Comparison of ENCODE assay signal across 13 mouse cellular contexts in genomic region chr1:133255776-133256175, GRCm38 (mm10). TPM values are rescaled to one million over a fixed set of nuclear protein-coding genes. Genes with fewer than 3 reads are reported as not detected.
DNase-seq lines count a peak whose midpoint lies in the region; ATAC-seq and TF ChIP-seq lines count a peak whose summit lies in the region.
"Had no signal": no experiment of that assay in that cellular context is flagged by ENCODE, and none has a peak within 500 bp of the region (broad histone marks: within the 10 kb centered on the region; RNA-seq: fewer than 3 reads in every experiment).

No protein-coding gene starts in this region.

- TF ChIP-seq EP300 in lung, postnatal 0 days (IDR thresholded peaks at IDR 0.05): no peak

- 44% methylated on average over 5 of the region's 5 CpGs for WGBS in hindbrain, embryonic 13.5 days
- 62% methylated on average over 5 of the region's 5 CpGs for WGBS in hindbrain, embryonic 10.5 days
- 26% methylated on average over 5 of the region's 5 CpGs for WGBS in lung, postnatal 0 days
- WGBS in intestine, embryonic 14.5 days: 6% methylated on average over 5 of the region's 5 CpGs
- 41% methylated on average over 5 of the region's 5 CpGs for WGBS in small intestine, adult 2 months

- ATAC-seq in hindbrain, embryonic 13.5 days (ENCODE audit: low FRiP score): no peak
- no peak for ATAC-seq in lung, postnatal 0 days
- ATAC-seq in intestine, embryonic 14.5 days (replicated peaks; ENCODE audit: low FRiP score, low TSS enrichment, low read depth): no peak

- TF ChIP-seq CTCF in lung, postnatal 0 days (IDR thresholded peaks at IDR 0.05): no peak
- TF ChIP-seq CTCF in small intestine, adult 2 months (IDR thresholded peaks at IDR 0.05; ENCODE audit: extremely low read depth, insufficient read length, insufficient replicate concordance, low read depth, low read length): no peak

- no peak for TF ChIP-seq POLR2A in small intestine, adult 2 months (IDR thresholded peaks at IDR 0.05; ENCODE audit: low read depth, low read length)

- peak overlapping the region; percentile 47; the same call in 1 of the 2 replicates for H3K9ac ChIP-seq in hindbrain, embryonic 13.5 days
- no peak overlapping the region for H3K9ac ChIP-seq in lung, postnatal 0 days (replicated peaks; ENCODE audit: low read depth)
- no peak overlapping the region for H3K9ac ChIP-seq in intestine, embryonic 14.5 days (ENCODE audit: low read length)
- H3K9ac ChIP-seq: embryonic facial prominence, embryonic 12.5 days; limb, embryonic 15.5 days had no signal

- H3K4me2 ChIP-seq in hindbrain, embryonic 13.5 days: no peak overlapping the region
- peak overlapping the region; percentile 31; the same call in 1 of the 2 replicates for H3K4me2 ChIP-seq in lung, postnatal 0 days (replicated peaks; ENCODE audit: low read depth, low read length)
- peak overlapping the region; percentile 39 for H3K4me2 ChIP-seq in intestine, embryonic 14.5 days (ENCODE audit: low read length)
- H3K4me2 ChIP-seq: embryonic facial prominence, embryonic 12.5 days; limb, embryonic 15.5 days had no signal

- peak overlapping the region; percentile 64 for H3K27ac ChIP-seq in hindbrain, embryonic 13.5 days
- no peak overlapping the region for H3K27ac ChIP-seq in hindbrain, embryonic 10.5 days
- H3K27ac ChIP-seq in lung, postnatal 0 days (ENCODE audit: low read length): no peak overlapping the region
- peak overlapping the region; percentile 90 for H3K27ac ChIP-seq in intestine, embryonic 14.5 days (ENCODE audit: low read depth)
- 0 out of 2 replicates have a peak overlapping the region, but pooled peaks have one; percentile 44 for H3K27ac ChIP-seq in small intestine, adult 2 months (ENCODE audit: insufficient read depth, low read depth, low read length)
- H3K27ac ChIP-seq: embryonic facial prominence, embryonic 12.5 days; limb, embryonic 15.5 days had no signal

- peaks cover 73% of the 10 kb centered on the region for H3K4me1 ChIP-seq in hindbrain, embryonic 13.5 days (replicated peaks)
- H3K4me1 ChIP-seq in hindbrain, embryonic 10.5 days (replicated peaks): peaks cover 73% of the 10 kb centered on the region
- H3K4me1 ChIP-seq in lung, postnatal 0 days (ENCODE audit: insufficient read depth, low read depth, low read length): peaks cover 4% of the 10 kb centered on the region; the same call in 1 of the 2 replicates
- H3K4me1 ChIP-seq in intestine, embryonic 14.5 days (replicated peaks; ENCODE audit: control insufficient read depth, insufficient read depth, low read length): peaks cover 65% of the 10 kb centered on the region
- peaks cover 43% of the 10 kb centered on the region for H3K4me1 ChIP-seq in small intestine, adult 2 months (ENCODE audit: control insufficient read depth, insufficient read depth, insufficient read length, low read length)

- no peak overlapping the region for H3K4me3 ChIP-seq in hindbrain, embryonic 13.5 days
- H3K4me3 ChIP-seq in hindbrain, embryonic 10.5 days: no peak overlapping the region
- no peak overlapping the region for H3K4me3 ChIP-seq in lung, postnatal 0 days (ENCODE audit: low read depth, low read length)
- H3K4me3 ChIP-seq in intestine, embryonic 14.5 days (ENCODE audit: low read depth, low read length): no peak overlapping the region
- no peak overlapping the region for H3K4me3 ChIP-seq in small intestine, adult 2 months (ENCODE audit: low read depth, low read length)
- H3K4me3 ChIP-seq: embryonic facial prominence, embryonic 12.5 days; limb, embryonic 15.5 days had no signal

- peaks cover 16% of the 10 kb centered on the region for H3K36me3 ChIP-seq in hindbrain, embryonic 13.5 days
- peaks cover 13% of the 10 kb centered on the region for H3K36me3 ChIP-seq in hindbrain, embryonic 10.5 days
- H3K36me3 ChIP-seq in lung, postnatal 0 days (ENCODE audit: insufficient read depth, low read length): no peaks in the 10 kb centered on the region
- peaks cover 9% of the 10 kb centered on the region; the same call in 1 of the 2 replicates for H3K36me3 ChIP-seq in intestine, embryonic 14.5 days (ENCODE audit: control insufficient read depth, insufficient read depth, low read length)
- H3K36me3 ChIP-seq in small intestine, adult 2 months (ENCODE audit: control insufficient read depth, insufficient read depth, low read length): peaks cover 28% of the 10 kb centered on the region
- H3K36me3 ChIP-seq: embryonic facial prominence, embryonic 12.5 days; limb, embryonic 15.5 days had no signal

- DNase-seq in hindbrain, embryonic 10.5 days (ENCODE audit: low spot score): no peak
- DNase-seq in lung, postnatal 0 days (ENCODE audit: low spot score): peak; percentile 39
- no peak for DNase-seq in lung, postnatal 14 days
- DNase-seq in intestine, embryonic 14.5 days (ENCODE audit: low spot score): no peak
- no peak for DNase-seq in adrenal gland, postnatal 10 days
- DNase-seq: adrenal gland, postnatal 36 days; retina, postnatal 1 day had no signal

- no peaks in the 10 kb centered on the region for H3K27me3 ChIP-seq in hindbrain, embryonic 13.5 days
- H3K27me3 ChIP-seq in hindbrain, embryonic 10.5 days (ENCODE audit: insufficient read depth, poor library complexity, severe bottlenecking): peaks cover 11% of the 10 kb centered on the region
- H3K27me3 ChIP-seq in lung, postnatal 0 days (replicated peaks; ENCODE audit: insufficient read depth, low read length): no peaks in the 10 kb centered on the region
- no peaks in the 10 kb centered on the region for H3K27me3 ChIP-seq in intestine, embryonic 14.5 days (replicated peaks; ENCODE audit: control insufficient read depth, insufficient read depth, low read length)
- H3K27me3 ChIP-seq in small intestine, adult 2 months (ENCODE audit: control insufficient read depth, insufficient read depth, low read length): no peaks in the 10 kb centered on the region
- H3K27me3 ChIP-seq: embryonic facial prominence, embryonic 12.5 days had no signal

- H3K9me3 ChIP-seq in hindbrain, embryonic 13.5 days: no peaks in the 10 kb centered on the region
- no peaks in the 10 kb centered on the region for H3K9me3 ChIP-seq in hindbrain, embryonic 10.5 days
- no peaks in the 10 kb centered on the region for H3K9me3 ChIP-seq in lung, postnatal 0 days (ENCODE audit: low read length)
- H3K9me3 ChIP-seq in intestine, embryonic 14.5 days (ENCODE audit: control insufficient read depth, low read length): no peaks in the 10 kb centered on the region
- H3K9me3 ChIP-seq: embryonic facial prominence, embryonic 12.5 days; limb, embryonic 15.5 days had no signal

RNA-seq across cellular contexts. Expression of gene Golt1a, which starts 53.8 kb away (rescaled TPM):
- 0.10 TPM in 1 of 2 replicates, not detected in the other for polyA plus RNA-seq in hindbrain, embryonic 13.5 days (2015; fragmentation: Nextera tagmentation; extraction: Ambion mirVana)
- not detected in 2 replicates for polyA plus RNA-seq in hindbrain, embryonic 10.5 days (2016; fragmentation: Nextera tagmentation; extraction: Ambion mirVana)
- polyA plus RNA-seq in lung, postnatal 0 days (2015; fragmentation: Nextera tagmentation; extraction: Ambion mirVana): 0.26 and 1.2 TPM in 2 replicates
- 5.0 and 12.8 TPM in 2 replicates for polyA plus RNA-seq in intestine, embryonic 14.5 days (2014; fragmentation: Nextera tagmentation; extraction: Ambion mirVana)
- polyA plus RNA-seq in small intestine, adult 2 months (2012; rRNA removed): 25.1 and 48.9 TPM in 2 replicates
- 1 to 10 TPM; 1.4 to 4.3 TPM for total RNA-seq in adrenal gland, postnatal 10 days (2021)
- total RNA-seq: hematopoietic stem cell, adult 5-6 weeks; layer of hippocampus, postnatal 10 days had no signal
- polyA plus RNA-seq: embryonic facial prominence, embryonic 12.5 days; limb, embryonic 15.5 days had no signal

Comparison
In these comparisons a context has a peak if more than half of its experiments do, and no peak if none do; other contexts are left out.
1. H3K27ac ChIP-seq: peak in hindbrain, embryonic 13.5 days (single experiment), intestine, embryonic 14.5 days (single experiment) and small intestine, adult 2 months (single experiment); none in hindbrain, embryonic 10.5 days (single experiment) and lung, postnatal 0 days (single experiment).